Mouse (Mus musculus) Patski (cell line): ENCODE data around the gene Zdhhc18. TPM values are rescaled to one million over a fixed set of nuclear protein-coding genes. Genes with fewer than 3 reads are reported as not detected.

ENCODE experiments used
- ATAC-seq: fragments of 100-300 bp; one replicate; pipeline ENCODE4 v1.8.0; 2021
- CTCF ChIA-PET: fragments of 350-600 bp; sonication (Branson Sonifier 250); formaldehyde crosslinking; loops from one replicate; lab custom pipeline; 2022; ENCODE audit warnings: inconsistent platforms; lab: Charles Lee
- POLR2A ChIA-PET: fragments of 350-600 bp; sonication (Branson Sonifier 250); formaldehyde crosslinking; loops from one replicate; lab custom pipeline; 2022; ENCODE audit warnings: antibody characterized with exemption, inconsistent platforms; lab: Charles Lee
- DNase-seq: peaks from one replicate; pipeline ENCODE4 v3.0.0-alpha.2; 2011; ENCODE audit warnings: low read depth, low spot score
- H3K27me3 ChIP-seq: fragments of 371-371 bp; one replicate; pipeline ENCODE4 v1.5.1; 2021
- CTCF ChIP-seq: fragments of 100-300 bp; IDR thresholded peaks from one replicate; pipeline ENCODE4 v1.5.1; 2021
- in situ Hi-C: fragments of 300-500 bp; cut with MboI; formaldehyde crosslinking; loops from 3 replicates; pipeline ENCODE4 v1.11.1; 2018; ENCODE audit warnings: low pct_unique_long_range_greater_than_20kb, mixed read lengths
- polyA plus RNA-seq: library from polyadenylated mRNA; unstranded; gene quantifications from one replicate; pipeline ENCODE4 v1.2.3, GENCODE M21; 2021

The Zdhhc18 gene
- polyA plus RNA-seq, 1 experiment from 2014 or later, result 48.3 TPM

- TF ChIP-seq CTCF, result no peak
- DNase-seq (no peak), ATAC-seq (no peak)
- ChIA-PET CTCF (interaction anchor here (1.5 to 2.8 kb wide), 4 partner anchors 12 to 76 kb away, joined by 4 to 10 read pairs (median 6); partner anchors contain the start of gene Zdhhc18), POLR2A (no interaction called here)
- H3K27me3 ChIP-seq, result no peaks in the 10 kb centered on the region
- in situ Hi-C loops, result no loop called here
Observed at GRCm38 (mm10) chr4:133668537-133668936, 18.6 kb upstream of the Zdhhc18 start.

DNA sequence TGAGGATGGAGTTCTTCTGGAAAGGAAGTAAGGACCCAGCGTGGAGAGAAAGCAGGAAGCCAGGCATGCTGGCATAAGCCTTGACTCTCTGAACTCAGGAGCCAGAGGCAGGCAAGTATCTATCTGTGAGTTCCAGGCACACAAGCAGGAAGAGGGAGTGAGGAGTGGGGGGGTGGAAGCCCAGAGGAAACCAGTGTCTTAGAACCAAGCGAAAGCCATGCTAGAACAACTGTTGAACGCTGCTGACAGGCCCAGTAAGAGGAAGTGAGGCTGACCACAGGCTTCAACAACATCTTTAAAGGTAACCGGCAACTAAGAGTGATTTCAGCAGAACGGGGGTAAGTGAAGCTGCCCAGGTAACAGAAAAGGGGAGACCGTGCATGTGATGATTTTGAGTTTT, 16.2 kb upstream of the Zdhhc18 start:
- no peak for TF ChIP-seq CTCF
- in situ Hi-C loops, result no loop called here
- ChIA-PET CTCF (no interaction called here), POLR2A (no interaction called here)
- no peaks in the 10 kb centered on the region for H3K27me3 ChIP-seq
- DNase-seq (no peak), ATAC-seq (no peak)

- in situ Hi-C loops, result no loop called here
- DNase-seq, result no peak
- TF ChIP-seq CTCF, result no peak
- POLR2A ChIA-PET, result no interaction called here
- ATAC-seq, result no peak
- CTCF ChIA-PET, result no interaction called here
- no peaks in the 10 kb centered on the region for H3K27me3 ChIP-seq
Observed at GRCm38 (mm10) chr4:133665118-133665517, 15.2 kb upstream of the Zdhhc18 start.

- ChIA-PET POLR2A (interaction anchor here (0.7 kb wide), 1 partner anchor 10 kb away, joined by 4 read pairs; no protein-coding TSS in a partner anchor), CTCF (no interaction called here)
- TF ChIP-seq CTCF, result no peak
- DNase-seq (no peak), ATAC-seq (no peak)
- in situ Hi-C loops, result no loop called here
- H3K27me3 ChIP-seq, result no peaks in the 10 kb centered on the region
Observed at GRCm38 (mm10) chr4:133662945-133663344, 13.0 kb upstream of the Zdhhc18 start.

GRCm38 (mm10) chr4:133662421-133662820, 12.5 kb upstream of the Zdhhc18 start:
- in situ Hi-C loops, result no loop called here
- no peaks in the 10 kb centered on the region for H3K27me3 ChIP-seq
- POLR2A ChIA-PET, result interaction anchor here (0.7 kb wide), 1 partner anchor 11 kb away, joined by 4 read pairs; no protein-coding TSS in a partner anchor
- TF ChIP-seq CTCF, result no peak
- CTCF ChIA-PET, result no interaction called here
- DNase-seq (no peak), ATAC-seq (no peak)

GRCm38 (mm10) chr4:133660193-133661155, 10.5 kb upstream of the Zdhhc18 start:
- no peak for DNase-seq
- POLR2A ChIA-PET, result interaction anchor here (0.6 to 0.7 kb wide), 2 partner anchors 67 to 91 kb away, joined by 3 read pairs; no protein-coding TSS in a partner anchor
- CTCF ChIA-PET, result interaction anchor here (1.1 to 2.1 kb wide), 6 partner anchors 9 to 114 kb away, joined by 3 to 16 read pairs (median 4); partner anchors contain the start of gene Zdhhc18
- peak; percentile 59 for ATAC-seq
- no peak for TF ChIP-seq CTCF
- in situ Hi-C loops, result no loop called here
- H3K27me3 ChIP-seq, result no peaks in the 10 kb centered on the region

DNA sequence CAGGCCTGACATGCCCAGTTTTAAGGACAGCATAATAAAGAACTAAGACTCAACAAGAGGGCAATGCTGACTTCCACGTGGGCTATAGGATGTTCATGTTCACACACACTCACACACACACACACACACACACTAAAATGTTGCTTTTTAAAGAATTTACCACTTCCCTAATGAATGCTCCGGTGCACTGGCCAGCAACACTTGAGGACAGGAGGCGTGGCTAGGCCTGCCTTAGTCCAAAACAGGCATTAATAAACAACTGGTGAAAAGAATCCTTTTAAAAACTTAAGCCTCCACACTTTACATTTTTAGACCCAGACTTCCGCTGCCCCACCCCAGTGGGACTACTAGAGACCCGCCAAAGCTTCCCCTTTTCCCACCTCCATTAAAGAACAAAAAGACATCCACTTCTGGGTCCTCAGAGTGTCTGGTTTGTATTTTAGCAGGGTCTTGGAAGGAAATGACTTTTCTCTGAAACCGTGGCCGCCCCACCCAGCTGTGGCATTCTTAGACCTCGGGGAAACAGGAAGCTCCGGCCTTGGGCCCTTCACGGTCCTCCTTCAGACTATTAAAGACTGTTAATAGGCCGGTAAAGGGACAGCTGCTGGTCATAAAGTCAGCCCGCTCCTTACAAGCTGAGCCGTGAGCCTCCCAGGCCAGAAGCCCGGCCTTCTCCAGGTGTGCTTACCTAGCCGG, 9.7 kb upstream of the Zdhhc18 start:
- ChIA-PET CTCF (interaction anchor here (1.1 to 2.1 kb wide), 2 partner anchors 10 to 67 kb away, joined by 3 to 16 read pairs; partner anchors contain the start of gene Zdhhc18), POLR2A (interaction anchor here (0.6 to 0.7 kb wide), 3 partner anchors 20 to 90 kb away, joined by 3 read pairs; no protein-coding TSS in a partner anchor)
- DNase-seq (no peak), ATAC-seq (no peak)
- TF ChIP-seq CTCF, result no peak
- no peaks in the 10 kb centered on the region for H3K27me3 ChIP-seq
- in situ Hi-C loops, result no loop called here

DNA sequence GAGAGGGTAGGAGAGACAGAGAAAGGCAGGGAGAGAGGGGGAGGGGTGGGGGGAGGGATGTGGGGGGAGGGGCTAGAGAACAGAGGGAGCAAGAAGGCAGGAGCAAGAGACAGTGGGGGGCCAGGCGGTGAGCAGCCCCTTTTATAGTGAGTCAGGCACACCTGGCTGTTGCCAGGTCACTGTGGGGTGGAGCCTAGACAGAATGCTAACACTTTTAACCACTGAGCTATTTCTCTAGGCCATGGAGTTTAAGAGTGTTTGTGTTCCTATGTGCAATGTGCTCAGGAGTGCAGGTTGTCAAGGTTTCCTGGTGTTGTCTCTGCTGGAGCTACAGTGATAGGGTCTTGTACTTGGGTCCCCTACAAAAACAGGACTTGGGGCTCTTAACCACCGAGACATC, 8.8 kb upstream of the Zdhhc18 start:
- ChIA-PET POLR2A (no interaction called here), CTCF (interaction anchor here (1.2 kb wide), 1 partner anchor 9 kb away, joined by 3 read pairs; the partner anchor contains the start of gene Zdhhc18)
- TF ChIP-seq CTCF, result no peak
- in situ Hi-C loops, result no loop called here
- DNase-seq (no peak), ATAC-seq (no peak)
- H3K27me3 ChIP-seq, result no peaks in the 10 kb centered on the region

DNA sequence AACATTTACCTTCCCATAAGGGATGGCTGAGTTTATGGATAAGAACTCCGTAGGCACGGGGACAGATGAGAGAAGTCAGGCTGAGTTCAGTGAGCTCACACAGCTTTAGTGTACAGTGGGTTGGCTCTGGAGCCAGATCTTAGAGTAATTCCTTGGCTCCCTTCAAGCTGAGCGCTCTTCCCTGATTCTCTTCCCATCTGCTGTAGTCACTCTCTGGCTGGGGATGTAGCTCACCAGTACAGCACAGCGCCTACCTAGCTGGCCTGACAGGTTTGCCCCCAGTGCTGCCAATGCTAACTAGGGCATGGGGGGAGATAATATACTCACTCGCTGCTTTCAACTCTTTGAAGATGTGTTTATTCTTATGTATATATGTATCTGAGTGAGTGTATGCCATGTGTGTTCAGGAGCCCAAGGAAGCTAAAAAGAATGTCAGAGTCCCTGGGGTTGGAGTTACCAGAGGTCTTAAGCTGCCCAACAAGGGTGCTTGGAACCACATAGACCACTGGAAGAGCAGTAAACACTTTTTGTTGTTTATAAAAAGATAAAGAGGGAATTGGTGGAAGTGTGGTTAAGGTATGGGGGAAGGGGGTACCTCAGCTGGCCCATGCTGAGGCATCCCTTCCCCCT, 8.0 kb upstream of the Zdhhc18 start:
- ATAC-seq (no peak), DNase-seq (no peak)
- ChIA-PET POLR2A (interaction anchor here (0.6 kb wide), 1 partner anchor 15 kb away, joined by 7 read pairs; no protein-coding TSS in a partner anchor), CTCF (interaction anchor here (1.2 kb wide), 1 partner anchor 8 kb away, joined by 3 read pairs; the partner anchor contains the start of gene Zdhhc18)
- TF ChIP-seq CTCF, result no peak
- no peaks in the 10 kb centered on the region for H3K27me3 ChIP-seq
- in situ Hi-C loops, result no loop called here

DNA sequence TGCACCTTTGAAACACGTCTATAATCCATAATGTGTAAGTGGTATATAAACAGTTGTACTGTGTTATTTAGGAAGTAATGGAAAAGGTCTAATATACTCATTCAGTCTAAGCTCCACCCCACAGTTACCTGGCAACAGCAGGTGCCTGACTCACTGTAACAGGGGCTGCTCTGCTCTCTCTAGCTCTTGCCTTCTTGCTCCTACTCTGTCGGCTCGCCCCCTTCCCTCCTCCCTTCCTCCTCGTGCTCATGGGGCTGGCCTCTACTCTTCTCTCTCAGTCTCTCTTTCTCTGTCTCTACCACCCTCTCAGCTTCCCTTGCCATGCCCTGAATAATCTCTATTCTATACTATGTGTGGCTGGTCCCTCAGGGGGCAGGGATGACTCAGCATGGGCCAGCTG, 7.0 kb upstream of the Zdhhc18 start:
- no peak for TF ChIP-seq CTCF
- DNase-seq, result no peak
- CTCF ChIA-PET, result interaction anchor here (1.8 kb wide), 1 partner anchor 12 kb away, joined by 8 read pairs; no protein-coding TSS in a partner anchor
- in situ Hi-C loops, result no loop called here
- no peak for ATAC-seq
- POLR2A ChIA-PET, result no interaction called here
- H3K27me3 ChIP-seq, result no peaks in the 10 kb centered on the region
